In genomic region chr14:31337947-31338346, GRCm38 (mm10) we compare ENCODE assay signal across 9 mouse cellular contexts. TPM values are rescaled to one million over a fixed set of nuclear protein-coding genes. Genes with fewer than 3 reads are reported as not detected.
DNase-seq lines count a peak whose midpoint lies in the region; ATAC-seq and TF ChIP-seq lines count a peak whose summit lies in the region.
"Had no signal": no experiment of that assay in that cellular context is flagged by ENCODE, and none has a peak within 500 bp of the region (broad histone marks: within the 10 kb centered on the region; RNA-seq: fewer than 3 reads in every experiment).

No protein-coding gene starts in this region.

- H3K9me3 ChIP-seq in forebrain, embryonic 10.5 days: no peaks in the 10 kb centered on the region
- H3K9me3 ChIP-seq in limb, embryonic 11.5 days (ENCODE audit: control insufficient read depth, low read length): no peaks in the 10 kb centered on the region
- no peaks in the 10 kb centered on the region for H3K9me3 ChIP-seq in neural tube, embryonic 14.5 days (ENCODE audit: control insufficient read depth, low read length)

- peak overlapping the region; percentile 54; the same call in 1 of the 2 replicates for H3K4me2 ChIP-seq in limb, embryonic 11.5 days (ENCODE audit: low read depth, severe bottlenecking)
- peak overlapping the region; percentile 71 for H3K4me2 ChIP-seq in neural tube, embryonic 14.5 days (ENCODE audit: low read depth, low read length)

- no peak for DNase-seq in liver, adult 2 months (ENCODE audit: extremely low read depth, low read depth, low spot score)
- no peak for DNase-seq in liver
- DNase-seq in forebrain, embryonic 10.5 days (ENCODE audit: extremely low spot score, low spot score): no peak
- DNase-seq in limb, embryonic 11.5 days (ENCODE audit: low spot score): no peak
- DNase-seq in left cerebral cortex, postnatal 36 days (ENCODE audit: low spot score in 2 of 2): no peak
- no peak for DNase-seq in cerebellum, postnatal 10 days
- no peak for DNase-seq in embryo, embryonic 10 days (ENCODE audit: low spot score)
- DNase-seq: lung, postnatal 4 days had no signal

- H3K4me1 ChIP-seq in liver, adult 2 months (ENCODE audit: control insufficient read depth, insufficient read depth, low read length): peaks cover 6% of the 10 kb centered on the region
- H3K4me1 ChIP-seq in forebrain, embryonic 10.5 days: peaks cover 22% of the 10 kb centered on the region
- 0 out of 2 replicates have a peak, but pooled peaks cover 3% of the 10 kb centered on the region for H3K4me1 ChIP-seq in limb, embryonic 11.5 days (ENCODE audit: control insufficient read depth, insufficient read depth, low read length)
- peaks cover 19% of the 10 kb centered on the region; the same call in 1 of the 2 replicates for H3K4me1 ChIP-seq in neural tube, embryonic 14.5 days (ENCODE audit: control insufficient read depth, insufficient read depth, low read length)

- H3K4me3 ChIP-seq in liver, adult 2 months (ENCODE audit: insufficient read depth, low read depth, low read length): no peak overlapping the region
- H3K4me3 ChIP-seq in forebrain, embryonic 10.5 days: peak overlapping the region; percentile 85
- H3K4me3 ChIP-seq in limb, embryonic 11.5 days (ENCODE audit: low read depth, low read length): 0 out of 2 replicates have a peak overlapping the region, but pooled peaks have one; percentile 77
- H3K4me3 ChIP-seq in neural tube, embryonic 14.5 days (ENCODE audit: low read depth, low read length): peak overlapping the region; percentile 88; the same call in 1 of the 2 replicates

- peaks cover 7% of the 10 kb centered on the region for H3K36me3 ChIP-seq in liver, adult 2 months (ENCODE audit: control insufficient read depth, insufficient read depth, low read length)
- peaks cover 21% of the 10 kb centered on the region for H3K36me3 ChIP-seq in forebrain, embryonic 10.5 days (replicated peaks)
- no peaks in the 10 kb centered on the region for H3K36me3 ChIP-seq in limb, embryonic 11.5 days (ENCODE audit: control insufficient read depth, insufficient read depth, low read length)
- 0 out of 2 replicates have a peak, but pooled peaks cover 5% of the 10 kb centered on the region for H3K36me3 ChIP-seq in neural tube, embryonic 14.5 days (ENCODE audit: control insufficient read depth, insufficient read depth, low read length)

- intact Hi-C loops in left cerebral cortex, postnatal 36 days (cut with DNase I): loop anchor here (5.0 kb wide), 2 partner anchors 66 to 86 kb away; partner anchors contain the start of genes Bap1 and Phf7

- peaks cover 6% of the 10 kb centered on the region; the same call in 1 of the 2 replicates for H3K79me2 ChIP-seq in liver, adult 2 months (ENCODE audit: control insufficient read depth, insufficient read depth, low read length)

- no peak for ATAC-seq in limb, embryonic 11.5 days (ENCODE audit: insufficient number of reproducible peaks, low FRiP score, low TSS enrichment, low read depth)
- ATAC-seq in neural tube, embryonic 14.5 days (ENCODE audit: low read depth): no peak

- no peak for TF ChIP-seq POLR2A in liver, adult 2 months (IDR thresholded peaks at IDR 0.05; ENCODE audit: extremely low read depth, insufficient read depth, low read length)

- no peak overlapping the region for H3K27ac ChIP-seq in liver, adult 2 months (replicated peaks; ENCODE audit: insufficient read depth, low read depth, low read length)
- no peak overlapping the region for H3K27ac ChIP-seq in forebrain, embryonic 10.5 days
- H3K27ac ChIP-seq in limb, embryonic 11.5 days (replicated peaks; ENCODE audit: low read depth, low read length): no peak overlapping the region
- H3K27ac ChIP-seq in neural tube, embryonic 14.5 days (ENCODE audit: low read depth, low read length): no peak overlapping the region

- no peak for TF ChIP-seq CTCF in liver, adult 2 months (IDR thresholded peaks at IDR 0.05; ENCODE audit: low read depth, low read length)

- no peaks in the 10 kb centered on the region for H3K27me3 ChIP-seq in liver, adult 2 months (ENCODE audit: control insufficient read depth, insufficient read depth, low read length)
- no peaks in the 10 kb centered on the region for H3K27me3 ChIP-seq in forebrain, embryonic 10.5 days (ENCODE audit: poor library complexity, severe bottlenecking)
- H3K27me3 ChIP-seq in limb, embryonic 11.5 days (ENCODE audit: control insufficient read depth, insufficient read depth, low read length): no peaks in the 10 kb centered on the region
- no peaks in the 10 kb centered on the region for H3K27me3 ChIP-seq in neural tube, embryonic 14.5 days (ENCODE audit: control insufficient read depth, insufficient read depth, low read length)

- 0 out of 2 replicates have a peak overlapping the region, but pooled peaks have one; percentile 48 for H3K9ac ChIP-seq in liver, adult 2 months (ENCODE audit: low read depth, low read length)
- H3K9ac ChIP-seq in limb, embryonic 11.5 days (ENCODE audit: low read length): no peak overlapping the region
- no peak overlapping the region for H3K9ac ChIP-seq in neural tube, embryonic 14.5 days (replicated peaks; ENCODE audit: low read depth, low read length)

RNA-seq across cellular contexts. Expression of gene Capn7, which starts 1.5 kb away (rescaled TPM):
- 34.8 and 38.1 TPM in 2 replicates for total RNA-seq in liver, adult 2 months (2014; rRNA removed)
- 6.1 and 6.7 TPM in 2 replicates for polyA plus RNA-seq in liver, adult 2 months (2012; rRNA removed)
- polyA plus RNA-seq in forebrain, embryonic 10.5 days (2016; fragmentation: Nextera tagmentation; extraction: Ambion mirVana): 28.7 and 29.2 TPM in 2 replicates
- polyA plus RNA-seq in limb, embryonic 11.5 days (2014; fragmentation: Nextera tagmentation; extraction: Ambion mirVana): 34.5 and 36.8 TPM in 2 replicates
- 89.4 and 92.9 TPM in 2 replicates for polyA plus RNA-seq in neural tube, embryonic 14.5 days (2014; fragmentation: Nextera tagmentation; extraction: Ambion mirVana)
- total RNA-seq in left cerebral cortex, postnatal 36 days (2021): 10 to 100 TPM; 31.0 to 39.9 TPM

RNA-seq across cellular contexts. Expression of gene Dnah1, which starts 14.3 kb away (rescaled TPM):
- total RNA-seq in liver, adult 2 months (2014; rRNA removed): under 0.01 and 0.07 TPM in 2 replicates
- polyA plus RNA-seq in liver, adult 2 months (2012; rRNA removed): 0.01 and 0.04 TPM in 2 replicates
- 5.4 and 6.3 TPM in 2 replicates for polyA plus RNA-seq in forebrain, embryonic 10.5 days (2016; fragmentation: Nextera tagmentation; extraction: Ambion mirVana)
- polyA plus RNA-seq in limb, embryonic 11.5 days (2014; fragmentation: Nextera tagmentation; extraction: Ambion mirVana): 9.1 and 9.4 TPM in 2 replicates
- polyA plus RNA-seq in neural tube, embryonic 14.5 days (2014; fragmentation: Nextera tagmentation; extraction: Ambion mirVana): 3.6 and 4.0 TPM in 2 replicates
- total RNA-seq in left cerebral cortex, postnatal 36 days (2021): 1 to 10 TPM; 4.7 to 4.9 TPM
